Mouse (Mus musculus) lung, embryonic 15.5 days (tissue): ENCODE results near the gene Rarres1. TPM values are rescaled to one million over a fixed set of nuclear protein-coding genes. Genes with fewer than 3 reads are reported as not detected.

Experiments
- ATAC-seq: fragments of 200-750 bp; cut with Nextera tagmentation; 2 replicates; pipeline ENCODE4 v1.8.0; 2017; ENCODE audit warnings: moderate number of reproducible peaks, borderline replicate concordance; ENCODE audit not compliant: low FRiP score, low TSS enrichment; ENCODE audit errors: extremely low read depth
- H3K27ac ChIP-seq: fragments of 300-500 bp; sonication (generic); 2 replicates; pipeline ENCODE4 v1.5.1; 2015; ENCODE audit warnings: moderate library complexity, mild to moderate bottlenecking, inconsistent platforms
- H3K27me3 ChIP-seq: fragments of 300-500 bp; sonication (generic); 2 replicates; pipeline ENCODE4 v1.6.1; 2015; ENCODE audit warnings: inconsistent platforms
- H3K36me3 ChIP-seq: fragments of 300-500 bp; sonication (generic); 2 replicates; pipeline ENCODE4 v1.6.1; 2015; ENCODE audit warnings: inconsistent platforms
- H3K4me1 ChIP-seq: fragments of 300-500 bp; sonication (generic); 2 replicates; pipeline ENCODE4 v1.6.1; 2015; ENCODE audit warnings: inconsistent platforms
- H3K4me2 ChIP-seq: fragments of 300-500 bp; sonication (generic); 2 replicates; pipeline ENCODE4 v1.6.1; 2015; ENCODE audit warnings: inconsistent platforms, mild to moderate bottlenecking, moderate library complexity
- H3K4me3 ChIP-seq: fragments of 300-500 bp; sonication (generic); 2 replicates; pipeline ENCODE4 v1.5.1; 2015; ENCODE audit warnings: mild to moderate bottlenecking, inconsistent platforms
- H3K9ac ChIP-seq: fragments of 300-500 bp; sonication (generic); 2 replicates; pipeline ENCODE4 v1.6.1; 2015; ENCODE audit warnings: inconsistent platforms
- H3K9me3 ChIP-seq: fragments of 300-500 bp; sonication (generic); 2 replicates; pipeline ENCODE4 v1.6.1; 2016; ENCODE audit warnings: inconsistent platforms
- WGBS: fragments of 180-500 bp; shearing (Covaris S2); methylation state at CpG from one replicate; pipeline ENCODE4 v1.1.7; 2015; 5-methylcytosine and 5-hydroxymethylcytosine counted together
- polyA plus RNA-seq: library from polyadenylated mRNA; unstranded; fragments of >200 nt; fragmentation: Nextera tagmentation; extraction: Ambion mirVana; gene quantifications from 2 replicates; pipeline ENCODE4 v1.2.1, GENCODE M21; 2015

The Rarres1 gene
- polyA plus RNA-seq, 1 experiment from 2014 or later: 6.8 TPM

GRCm38 (mm10) chr3:67485233-67485632 lies 30.1 kb downstream of the Rarres1 start:
- 76% methylated on average over 2 of the region's 2 CpGs for WGBS
- Histone ChIP-seq H3K9ac (no peak overlapping the region), H3K4me2 (no peak overlapping the region), H3K4me3 (no peak overlapping the region), H3K9me3 (no peaks in the 10 kb centered on the region), H3K4me1 (no peaks in the 10 kb centered on the region), H3K27ac (no peak overlapping the region), H3K27me3 (no peaks in the 10 kb centered on the region), H3K36me3 (no peaks in the 10 kb centered on the region)
- ATAC-seq: no peak

GRCm38 (mm10) chr3:67482400-67482799 lies 32.9 kb downstream of the Rarres1 start:
- H3K9ac ChIP-seq: no peak overlapping the region
- no peak overlapping the region for H3K4me3 ChIP-seq
- no peak for ATAC-seq
- peaks cover 3% of the 10 kb centered on the region; the same call in 1 of the 2 replicates for H3K36me3 ChIP-seq
- H3K9me3 ChIP-seq: no peaks in the 10 kb centered on the region
- H3K27ac ChIP-seq: no peak overlapping the region
- no peaks in the 10 kb centered on the region for H3K27me3 ChIP-seq
- H3K4me2 ChIP-seq: no peak overlapping the region
- WGBS: 89% methylated on average over 10 of the region's 10 CpGs
- no peaks in the 10 kb centered on the region for H3K4me1 ChIP-seq

DNA sequence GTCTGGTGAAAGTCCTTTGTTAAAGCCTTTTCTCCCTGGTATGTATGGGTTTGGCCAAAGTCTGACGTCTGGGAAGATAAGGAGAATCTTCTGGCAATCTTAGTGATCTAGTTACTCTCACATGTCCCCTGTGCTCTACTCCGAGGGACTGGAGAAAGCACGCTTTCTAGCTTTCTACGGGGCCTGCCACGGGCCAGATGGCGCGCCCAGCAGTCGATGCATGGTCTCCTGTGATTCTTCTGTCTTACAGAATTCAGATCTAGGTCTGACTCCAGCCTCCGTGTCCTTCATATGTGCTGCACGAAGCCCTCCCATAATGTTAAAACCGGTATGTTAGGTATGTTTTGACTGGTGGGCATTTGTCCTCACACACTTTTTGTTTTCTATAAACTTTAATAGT lies 35.5 kb downstream of the Rarres1 start:
- no peak overlapping the region for H3K27ac ChIP-seq
- 87% methylated on average over 11 of the region's 11 CpGs for WGBS

GRCm38 (mm10) chr3:67473438-67473837 lies 41.9 kb downstream of the Rarres1 start:
- no peak overlapping the region for H3K27ac ChIP-seq
- H3K36me3 ChIP-seq: peaks cover 27% of the 10 kb centered on the region
- H3K4me3 ChIP-seq: no peak overlapping the region
- no peak overlapping the region for H3K9ac ChIP-seq
- H3K9me3 ChIP-seq: no peaks in the 10 kb centered on the region
- no peaks in the 10 kb centered on the region for H3K4me1 ChIP-seq
- WGBS: 66% methylated on average over 6 of the region's 6 CpGs
- no peaks in the 10 kb centered on the region for H3K27me3 ChIP-seq
- no peak for ATAC-seq
- H3K4me2 ChIP-seq: no peak overlapping the region

More for the DNA sequence above, 35.5 kb downstream of the Rarres1 start:
- Histone ChIP-seq H3K9me3 (no peaks in the 10 kb centered on the region), H3K36me3 (peaks cover 15% of the 10 kb centered on the region), H3K4me1 (no peaks in the 10 kb centered on the region), H3K9ac (no peak overlapping the region), H3K4me2 (no peak overlapping the region), H3K27me3 (no peaks in the 10 kb centered on the region), H3K4me3 (no peak overlapping the region)
- no peak for ATAC-seq

GRCm38 (mm10) chr3:67471408-67472127 lies 43.8 kb downstream of the Rarres1 start:
- ATAC-seq: no peak
- Histone ChIP-seq H3K27me3 (no peaks in the 10 kb centered on the region), H3K36me3 (peaks cover 27% of the 10 kb centered on the region; the same call in 1 of the 2 replicates), H3K9me3 (no peaks in the 10 kb centered on the region), H3K4me2 (no peak overlapping the region), H3K9ac (no peak overlapping the region), H3K4me3 (no peak overlapping the region), H3K27ac (no peak overlapping the region), H3K4me1 (no peaks in the 10 kb centered on the region)
- WGBS: 67% methylated on average over 4 of the region's 4 CpGs

DNA sequence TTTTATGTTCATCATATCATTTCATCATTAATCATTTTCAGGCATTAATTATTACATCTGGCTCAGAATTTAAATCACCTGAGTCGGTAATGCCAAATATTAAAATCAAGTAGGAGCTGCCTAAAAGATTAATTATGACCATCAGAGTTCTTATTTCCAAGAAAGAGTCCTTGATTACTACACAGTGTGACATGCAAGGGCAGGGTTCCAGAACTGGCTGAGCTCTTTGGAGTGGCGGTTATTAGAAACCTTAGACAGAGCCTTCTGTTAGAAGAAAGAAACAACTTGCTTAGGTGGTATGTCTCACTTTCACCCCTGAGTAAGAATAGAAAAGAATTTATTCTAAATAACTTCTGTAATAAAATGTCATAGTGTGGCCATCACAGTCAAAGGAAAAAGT lies 48.0 kb downstream of the Rarres1 start:
- WGBS: 90% methylated on average over 2 of the region's 2 CpGs
- no peak for ATAC-seq
- H3K9ac ChIP-seq: no peak overlapping the region
- H3K4me1 ChIP-seq: peaks cover 8% of the 10 kb centered on the region; the same call in 1 of the 2 replicates
- no peak overlapping the region for H3K4me3 ChIP-seq
- H3K9me3 ChIP-seq: no peaks in the 10 kb centered on the region
- H3K36me3 ChIP-seq: peaks cover 19% of the 10 kb centered on the region; the same call in 1 of the 2 replicates
- H3K27me3 ChIP-seq: no peaks in the 10 kb centered on the region
- no peak overlapping the region for H3K4me2 ChIP-seq
- H3K27ac ChIP-seq: no peak overlapping the region

- ATAC-seq: no peak
- H3K36me3 ChIP-seq: peaks cover 17% of the 10 kb centered on the region; the same call in 1 of the 2 replicates
- no peaks in the 10 kb centered on the region for H3K9me3 ChIP-seq
- no peak overlapping the region for H3K27ac ChIP-seq
- no peak overlapping the region for H3K4me2 ChIP-seq
- 92% methylated on average over 5 of the region's 5 CpGs for WGBS
- peaks cover 11% of the 10 kb centered on the region for H3K4me1 ChIP-seq
- no peaks in the 10 kb centered on the region for H3K27me3 ChIP-seq
- H3K4me3 ChIP-seq: no peak overlapping the region
- H3K9ac ChIP-seq: no peak overlapping the region
Measured at GRCm38 (mm10) chr3:67466576-67466975, 48.7 kb downstream of the Rarres1 start.

DNA sequence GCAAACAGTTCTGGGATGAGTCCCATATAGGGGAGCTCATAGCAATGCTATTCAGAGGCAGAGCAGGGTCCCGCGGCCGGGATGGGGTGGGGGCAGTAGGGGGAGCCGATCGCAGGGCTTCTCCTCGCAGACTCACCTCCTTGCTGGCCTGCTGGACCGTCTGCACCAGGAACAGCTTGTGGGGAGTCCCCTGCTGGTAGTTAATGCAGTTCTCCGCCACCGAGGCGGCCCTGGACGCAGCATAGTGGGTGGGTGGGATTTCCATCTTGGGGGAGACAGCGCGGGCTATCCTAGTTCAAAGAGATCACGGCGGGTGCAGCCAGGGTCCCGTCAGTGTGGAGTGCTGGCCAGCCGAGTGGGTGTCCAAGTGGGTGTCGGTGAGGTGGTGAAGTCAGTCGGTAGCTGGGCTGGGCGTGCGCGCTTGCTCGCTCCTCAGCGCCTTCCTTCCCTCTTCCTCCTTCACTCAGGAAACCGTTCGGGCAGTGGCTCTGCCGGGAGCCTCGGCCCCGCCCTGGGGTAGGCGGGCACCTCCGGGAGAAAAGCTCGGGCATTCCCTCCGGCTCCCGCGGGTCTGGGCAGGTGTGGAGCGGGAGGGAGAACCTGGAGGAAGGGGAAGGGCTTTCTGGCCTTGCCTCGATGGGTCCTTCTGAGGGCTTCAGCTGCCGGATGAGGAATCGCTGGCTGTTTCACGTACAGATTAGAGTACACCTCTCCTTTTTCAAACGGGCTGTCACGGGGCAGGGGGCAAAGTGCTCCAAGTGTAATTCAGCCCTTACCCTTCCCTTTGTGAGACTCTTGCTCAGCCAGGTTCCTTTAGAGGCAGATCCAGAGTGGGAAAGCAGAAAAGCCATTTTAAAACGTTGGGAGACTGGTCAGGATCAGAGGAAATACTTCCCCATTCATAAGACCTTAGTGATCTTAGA lies 51.6 kb downstream of the Rarres1 start, which contains the start of gene Lxn:
Gene Lxn (minus strand): TSS at position 477 of the 923 bp plus-strand sequence.
- Histone ChIP-seq H3K4me1 (peaks cover 11% of the 10 kb centered on the region), H3K27me3 (no peaks in the 10 kb centered on the region), H3K27ac (peak within 1 kb of the TSS; percentile 87), H3K36me3 (peaks cover 32% of the 10 kb centered on the region), H3K4me3 (peak within 1 kb of the TSS; percentile 62), H3K9ac (peak within 1 kb of the TSS; percentile 49), H3K9me3 (no peaks in the 10 kb centered on the region), H3K4me2 (peak within 1 kb of the TSS; percentile 61)
- peak; percentile 95 for ATAC-seq
- WGBS: under 1% methylated on average over 43 of the region's 43 CpGs

- no peaks in the 10 kb centered on the region for H3K27me3 ChIP-seq
- WGBS: 0% methylated on average over 12 of the region's 12 CpGs
- H3K4me3 ChIP-seq: peak overlapping the region; percentile 62
- peaks cover 11% of the 10 kb centered on the region for H3K4me1 ChIP-seq
- peak overlapping the region; percentile 87 for H3K27ac ChIP-seq
- peak overlapping the region; percentile 49 for H3K9ac ChIP-seq
- 0 out of 2 replicates have a peak, but pooled peaks have one; percentile 33 for ATAC-seq
- H3K36me3 ChIP-seq: peaks cover 32% of the 10 kb centered on the region
- peak overlapping the region; percentile 61 for H3K4me2 ChIP-seq
- no peaks in the 10 kb centered on the region for H3K9me3 ChIP-seq
Measured at GRCm38 (mm10) chr3:67463001-67463400, 52.3 kb downstream of the Rarres1 start.

DNA sequence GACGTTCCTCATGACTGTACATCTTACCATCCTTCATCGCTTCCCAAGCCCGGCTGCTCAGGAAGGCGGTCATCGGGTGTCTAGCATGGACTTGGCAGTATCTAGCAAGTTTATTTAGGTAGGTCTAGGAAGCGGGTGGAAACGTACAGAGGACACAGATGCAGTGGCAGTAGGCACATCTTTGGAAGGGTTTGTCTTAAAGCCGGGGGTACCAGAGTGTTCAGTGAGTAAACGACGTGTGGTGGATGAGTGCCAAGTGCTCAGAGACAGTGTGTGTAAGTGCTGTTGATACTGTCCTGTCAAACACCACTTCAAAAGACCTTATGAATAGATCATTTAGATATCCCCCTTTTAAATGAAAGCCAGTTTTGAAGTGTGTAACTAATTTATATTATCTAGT lies 52.7 kb downstream of the Rarres1 start:
- Histone ChIP-seq H3K4me2 (peak overlapping the region; percentile 61), H3K4me3 (peak overlapping the region; percentile 62), H3K27me3 (no peaks in the 10 kb centered on the region), H3K36me3 (peaks cover 33% of the 10 kb centered on the region), H3K9me3 (no peaks in the 10 kb centered on the region), H3K9ac (peak overlapping the region; percentile 11; the same call in 1 of the 2 replicates), H3K27ac (no peak overlapping the region; the same call in 1 of the 2 replicates), H3K4me1 (peaks cover 11% of the 10 kb centered on the region)
- WGBS: 20% methylated on average over 10 of the region's 10 CpGs
- peak; percentile 45 for ATAC-seq

DNA sequence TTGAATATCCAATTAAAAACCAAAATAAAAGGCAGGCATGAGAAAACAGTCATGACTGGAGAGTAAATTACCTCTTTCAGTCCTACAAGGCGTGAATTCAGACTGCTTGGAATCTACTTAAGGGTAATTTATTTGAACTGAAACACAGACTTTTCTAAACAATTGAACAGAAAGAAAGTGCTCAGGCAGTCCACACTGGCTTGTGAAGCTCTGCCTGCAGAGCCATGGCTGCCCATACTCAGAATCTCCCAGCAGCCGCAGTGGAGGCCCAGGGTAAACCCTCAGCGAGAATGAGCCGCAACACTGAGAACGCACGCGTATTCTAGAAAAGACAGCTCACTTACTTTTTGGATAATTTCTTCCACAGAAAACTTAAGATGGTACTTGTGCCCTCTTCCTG lies 53.3 kb downstream of the Rarres1 start:
- Histone ChIP-seq H3K4me1 (peaks cover 11% of the 10 kb centered on the region), H3K4me2 (peak overlapping the region; percentile 61), H3K9me3 (no peaks in the 10 kb centered on the region), H3K36me3 (peaks cover 37% of the 10 kb centered on the region), H3K27ac (peak overlapping the region; percentile 40; the same call in 1 of the 2 replicates), H3K27me3 (no peaks in the 10 kb centered on the region), H3K4me3 (peak overlapping the region; percentile 62), H3K9ac (no peak overlapping the region)
- ATAC-seq: no peak
- WGBS: 72% methylated on average over 7 of the region's 7 CpGs
